Mouse (Mus musculus) small intestine, adult 2 months (tissue): ENCODE data around the gene Rab12.

Experiments
- CTCF ChIP-seq: fragments of 200-500 bp; IDR thresholded peaks from 2 replicates; pipeline ENCODE4 v1.5.1; 2012; ENCODE audit warnings: low read depth, mild to moderate bottlenecking, control low read depth, inconsistent platforms, low read length, moderate library complexity, mixed read lengths; ENCODE audit not compliant: insufficient replicate concordance, insufficient read length; ENCODE audit errors: extremely low read depth
- POLR2A ChIP-seq: fragments of 200-500 bp; IDR thresholded peaks from 2 replicates; pipeline ENCODE4 v1.6.1; 2012; ENCODE audit warnings: low read depth, mild to moderate bottlenecking, control low read depth, inconsistent platforms, low read length, moderate library complexity

DNA sequence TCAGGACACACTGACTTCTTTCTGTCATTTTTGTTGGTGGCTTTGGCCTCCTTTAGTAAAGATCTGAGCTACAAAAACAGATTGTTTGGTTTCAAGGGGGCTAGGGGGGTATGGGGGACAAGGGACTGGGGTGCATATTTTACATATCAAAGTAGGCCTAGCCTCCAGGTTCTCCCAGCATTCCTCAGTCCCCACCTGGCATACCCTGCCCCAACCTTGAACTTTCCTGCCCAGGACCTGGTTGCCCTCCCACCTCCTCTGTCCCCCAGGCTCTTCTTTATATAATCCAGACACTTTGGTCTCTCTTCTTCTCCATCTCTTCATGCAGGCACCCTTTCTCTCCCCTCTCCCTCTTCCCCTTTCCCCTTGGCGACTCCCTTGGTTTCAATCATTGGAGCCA is 46.3 kb downstream of the Rab12 start:
- TF ChIP-seq POLR2A (no peak), CTCF (no peak)
